In genomic region chr10:94544803-94545202, GRCm38 (mm10) we compare ENCODE assay signal across 8 mouse cellular contexts.
DNase-seq lines count a peak whose midpoint lies in the region; ATAC-seq and TF ChIP-seq lines count a peak whose summit lies in the region.

No protein-coding gene starts in this region.

- no peaks in the 10 kb centered on the region for H3K36me3 ChIP-seq in heart, embryonic 11.5 days (ENCODE audit: control insufficient read depth, insufficient read depth, low read length)
- peaks cover 2% of the 10 kb centered on the region for H3K36me3 ChIP-seq in megakaryocyte, embryonic 14.5 days (replicated peaks; ENCODE audit: low read length)
- H3K36me3 ChIP-seq in liver, embryonic 14.5 days (replicated peaks; ENCODE audit: control insufficient read depth, insufficient read depth, low read depth): no peaks in the 10 kb centered on the region

- peak overlapping the region; percentile 69 for H3K4me2 ChIP-seq in heart, embryonic 11.5 days
- peak overlapping the region; percentile 54 for H3K4me2 ChIP-seq in liver, embryonic 14.5 days (ENCODE audit: low read depth)

- peak overlapping the region; percentile 85 for H3K27ac ChIP-seq in heart, embryonic 11.5 days (ENCODE audit: low read depth, low read length)
- no peak overlapping the region for H3K27ac ChIP-seq in liver, embryonic 14.5 days

- H3K9me3 ChIP-seq in heart, embryonic 11.5 days (replicated peaks; ENCODE audit: control insufficient read depth, low read length): peaks cover 4% of the 10 kb centered on the region; the same call in 1 of the 2 replicates
- H3K9me3 ChIP-seq in megakaryocyte, embryonic 14.5 days: peaks cover 30% of the 10 kb centered on the region
- H3K9me3 ChIP-seq in liver, embryonic 14.5 days (ENCODE audit: control insufficient read depth, low read length): peaks cover 6% of the 10 kb centered on the region

- H3K27me3 ChIP-seq in heart, embryonic 11.5 days (ENCODE audit: control insufficient read depth, insufficient read depth, low read length): no peaks in the 10 kb centered on the region
- peaks cover 23% of the 10 kb centered on the region for H3K27me3 ChIP-seq in megakaryocyte, embryonic 14.5 days (replicated peaks)
- no peaks in the 10 kb centered on the region for H3K27me3 ChIP-seq in liver, embryonic 14.5 days (ENCODE audit: control insufficient read depth, insufficient read depth, low read length)

- no peak for DNase-seq in heart, adult 8-10 months (ENCODE audit: low spot score)
- no peak for DNase-seq in liver, embryonic 14.5 days (ENCODE audit: low read depth in 3 of 3, low spot score in 3 of 3)
- DNase-seq in right cerebral cortex, postnatal 14 days: no peak
- no peak for DNase-seq in layer of hippocampus, adult 9-11 months

- peaks cover 34% of the 10 kb centered on the region for H3K4me1 ChIP-seq in heart, embryonic 11.5 days (ENCODE audit: control insufficient read depth, insufficient read depth, low read length)
- H3K4me1 ChIP-seq in megakaryocyte, embryonic 14.5 days: peaks cover 22% of the 10 kb centered on the region
- peaks cover 0 to 18% of the 10 kb centered on the region in 2 experiments; a peak in 2 of 4 replicates for H3K4me1 ChIP-seq in liver, embryonic 14.5 days (replicated peaks; ENCODE audit: control insufficient read depth in 2 of 2, insufficient read depth in 2 of 2, low read length in 1 of 2)

- WGBS in heart, embryonic 11.5 days (ENCODE audit: insufficient replicate concordance): 45% methylated on average over 8 of the region's 8 CpGs
- 55% methylated on average over 8 of the region's 8 CpGs for WGBS in liver, embryonic 14.5 days (ENCODE audit: insufficient replicate concordance)

- peak overlapping the region; percentile 67; the same call in 1 of the 2 replicates for H3K9ac ChIP-seq in heart, embryonic 11.5 days (ENCODE audit: low read depth, low read length)
- no peak overlapping the region for H3K9ac ChIP-seq in liver, embryonic 14.5 days (replicated peaks)

- TF ChIP-seq EP300 in liver, embryonic 14.5 days (IDR thresholded peaks at IDR 0.05; ENCODE audit: low read depth): no peak

- no peak overlapping the region for H3K4me3 ChIP-seq in heart, embryonic 11.5 days (ENCODE audit: low read depth, low read length)
- peak overlapping the region; percentile 93 for H3K4me3 ChIP-seq in megakaryocyte, embryonic 14.5 days (replicated peaks)
- H3K4me3 ChIP-seq in liver, embryonic 14.5 days (ENCODE audit: insufficient read depth in 1 of 2, low read depth in 2 of 2, low read length in 2 of 2): no peak overlapping the region

- TF ChIP-seq CTCF in liver, embryonic 14.5 days (IDR thresholded peaks at IDR 0.05; ENCODE audit: low read depth): no peak

- no peak for ATAC-seq in heart, embryonic 11.5 days (replicated peaks; ENCODE audit: insufficient number of reproducible peaks, low FRiP score, low TSS enrichment)
- no peak for ATAC-seq in megakaryocyte, adult 5-6 weeks (ENCODE audit: poor library complexity, severe bottlenecking)
- ATAC-seq in liver, embryonic 14.5 days (ENCODE audit: insufficient read depth): no peak
- ATAC-seq in granulocyte monocyte progenitor cell, adult 5-6 weeks (replicated peaks; ENCODE audit: poor library complexity, severe bottlenecking): no peak
